Mouse (Mus musculus) spleen, adult 2 months (tissue): ENCODE results near the gene Cdk15.

Experiments used
- CTCF ChIP-seq: fragments of 200-500 bp; IDR thresholded peaks from 2 replicates; pipeline ENCODE4 v1.5.1; 2011; ENCODE audit warnings: mild to moderate bottlenecking, inconsistent platforms; ENCODE audit not compliant: insufficient read depth, insufficient read length, insufficient replicate concordance; ENCODE audit errors: extremely low read depth
- POLR2A ChIP-seq: fragments of 200-500 bp; IDR thresholded peaks from 2 replicates; pipeline ENCODE4 v1.6.1; 2011; ENCODE audit warnings: low read depth, low read length, inconsistent platforms

- TF ChIP-seq CTCF, result no peak
- TF ChIP-seq POLR2A, result no peak
These were observed at the start of gene Cdk15 for GRCm38 (mm10) chr1:59256751-59257231.
